Mouse (Mus musculus): ENCODE data around the gene Zfp322a.

The Zfp322a gene

GRCm38 (mm10) chr13:23317305-23317889 lies 51.6 kb downstream of the Zfp322a start:
- DNase-seq (ENCODE audit: low spot score in 2 of 2): peak; percentile 28 to 57

- peak; percentile 14 for DNase-seq (ENCODE audit: low spot score in 2 of 2)
Measured at GRCm38 (mm10) chr13:23312909-23313669, 55.9 kb downstream of the Zfp322a start.

- DNase-seq (ENCODE audit: low spot score in 2 of 2): no peak
Measured at GRCm38 (mm10) chr13:23310036-23310435, 59.0 kb downstream of the Zfp322a start.

- DNase-seq (ENCODE audit: low spot score in 2 of 2): peak in 1 of 2 experiments; percentile 15
Measured at GRCm38 (mm10) chr13:23309495-23310011, 59.5 kb downstream of the Zfp322a start.

- peak; percentile 62 to 69 for DNase-seq (ENCODE audit: low spot score in 2 of 2)
Measured at GRCm38 (mm10) chr13:23308639-23309307, 60.2 kb downstream of the Zfp322a start.

GRCm38 (mm10) chr13:23307069-23307814 lies 61.8 kb downstream of the Zfp322a start:
- DNase-seq (ENCODE audit: low spot score in 2 of 2): peak; percentile 70 to 73

GRCm38 (mm10) chr13:23306707-23307068 lies 62.3 kb downstream of the Zfp322a start:
- DNase-seq (ENCODE audit: low spot score in 2 of 2): no peak

Measured in right cerebral cortex, adult 2 months (tissue).